Mouse (Mus musculus): ENCODE data around the gene Adamts17. TPM values are rescaled to one million over a fixed set of nuclear protein-coding genes. Genes with fewer than 3 reads are reported as not detected.
A peak's percentile ranks its signal among the peaks of the same experiment; 100 is the strongest.

Gene Adamts17
- total RNA-seq (2021) = 10 to 100 TPM; 25.8 to 33.4 TPM
- long read RNA-seq, partial matches to known transcripts = 2 of 4 reads
- long read RNA-seq, other reads (novel, unspliced or antisense) = 2 of 4 reads

DNA sequence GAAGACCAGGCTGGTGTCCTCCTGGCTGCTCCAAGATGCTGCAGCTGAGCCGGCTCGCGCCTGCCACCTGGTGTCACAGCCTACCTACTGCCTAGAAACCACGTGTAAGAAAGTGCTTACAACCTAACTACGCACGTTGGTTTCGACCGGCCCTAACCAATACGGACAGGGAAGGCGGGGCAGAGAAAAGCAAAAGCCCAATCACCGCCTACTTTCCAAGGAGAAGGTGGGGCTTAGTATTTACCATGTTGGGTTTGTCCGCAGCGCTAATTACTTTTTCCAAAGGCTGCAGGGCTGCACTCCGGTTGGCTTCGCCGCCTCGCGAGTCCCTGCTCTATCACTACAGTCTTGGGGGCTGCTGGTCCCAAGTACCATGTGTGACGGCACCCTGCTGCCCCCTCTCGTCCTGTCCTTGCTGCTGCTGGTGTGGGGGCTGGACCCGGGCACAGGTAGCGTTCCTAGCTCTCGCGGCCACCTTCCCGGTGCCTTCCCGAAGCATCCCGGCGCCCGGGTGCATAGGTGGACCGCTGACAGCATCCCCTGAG, at the start of gene Adamts17:
TSS of gene Adamts17 (plus strand) at position 273 of the 545 bp plus-strand sequence.
- DNase-seq (ENCODE audit: low spot score in 2 of 2) = peak; percentile 94 to 96

- no peak for DNase-seq (ENCODE audit: low spot score in 2 of 2)
Measured at GRCm38 (mm10) chr7:66789860-66790748, 49.4 kb upstream of the Adamts17 start.

- no peak for DNase-seq (ENCODE audit: low spot score in 2 of 2)
Measured at GRCm38 (mm10) chr7:66791022-66791421, 48.5 kb upstream of the Adamts17 start.

GRCm38 (mm10) chr7:66796909-66797308, 42.6 kb upstream of the Adamts17 start:
- no peak for DNase-seq (ENCODE audit: low spot score in 2 of 2)

GRCm38 (mm10) chr7:66797345-66797744, 42.2 kb upstream of the Adamts17 start:
- no peak for DNase-seq (ENCODE audit: low spot score in 2 of 2)

DNA sequence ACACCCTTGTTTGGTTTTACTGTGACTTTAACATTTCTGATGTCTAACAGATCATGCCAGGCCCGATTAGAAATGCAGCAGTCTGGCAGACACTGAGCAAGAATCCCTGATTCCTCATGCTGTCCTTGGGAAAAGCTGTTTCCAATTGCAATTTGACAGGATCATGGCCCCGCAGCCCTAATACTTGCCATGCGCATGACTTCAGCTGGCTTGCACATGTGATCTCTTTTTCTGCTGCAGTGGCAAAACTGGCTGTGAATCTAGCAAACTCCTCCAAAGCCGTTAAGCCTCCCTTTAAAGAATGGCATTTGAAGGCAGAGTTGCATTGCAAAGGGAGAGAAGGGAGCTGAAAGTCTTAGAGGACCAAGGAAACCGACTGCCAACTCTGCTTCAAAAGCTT, 40.7 kb upstream of the Adamts17 start:
- DNase-seq (ENCODE audit: low spot score in 2 of 2) = no peak

- no peak for DNase-seq (ENCODE audit: low spot score in 2 of 2)
Measured at GRCm38 (mm10) chr7:66800784-66801183, 38.8 kb upstream of the Adamts17 start.

GRCm38 (mm10) chr7:66801785-66802184, 37.8 kb upstream of the Adamts17 start:
- peak in 1 of 2 experiments; percentile 13 for DNase-seq (ENCODE audit: low spot score in 2 of 2)

GRCm38 (mm10) chr7:66803798-66804197, 35.7 kb upstream of the Adamts17 start:
- DNase-seq (ENCODE audit: low spot score in 2 of 2) = no peak

DNA sequence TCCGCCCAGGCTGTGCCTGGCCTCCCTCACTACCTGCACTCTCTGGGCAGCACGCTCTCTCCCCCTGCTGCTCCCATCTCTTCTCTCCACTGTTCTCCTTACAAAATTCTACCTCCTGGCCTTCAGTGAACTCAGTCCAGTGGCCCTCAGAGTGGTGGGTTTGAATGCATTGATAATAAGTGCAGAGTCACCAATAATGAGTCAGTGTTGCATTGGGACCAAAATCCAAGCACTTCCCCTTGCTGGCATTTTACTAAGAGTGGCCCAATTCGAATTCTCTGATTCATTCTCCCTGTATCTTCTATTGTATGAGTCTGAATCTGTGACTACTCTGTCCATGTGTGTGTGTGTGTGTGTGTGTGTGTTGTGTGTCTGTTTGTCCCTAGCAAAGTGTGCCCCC, 32.7 kb upstream of the Adamts17 start:
- no peak for DNase-seq (ENCODE audit: low spot score in 2 of 2)

DNA sequence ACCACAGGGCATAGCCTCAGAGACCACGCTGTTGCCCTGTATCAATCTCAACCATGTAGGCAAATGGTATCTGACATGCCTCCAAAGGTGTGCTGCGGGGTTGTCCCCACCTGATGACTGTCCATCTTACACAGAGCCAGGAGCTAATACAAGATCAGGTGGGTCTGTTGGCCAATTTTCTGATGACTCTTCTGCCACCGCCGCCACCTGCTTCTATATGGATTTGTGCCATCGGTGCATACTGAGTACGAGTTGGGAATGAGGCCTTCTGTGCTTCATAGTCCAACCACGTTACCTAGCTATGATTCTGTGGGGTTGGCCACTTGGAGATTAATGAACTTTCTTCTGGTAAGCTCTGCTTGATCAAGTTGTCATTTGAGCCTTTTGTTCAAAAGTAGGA, 29.1 kb upstream of the Adamts17 start:
- no peak for DNase-seq (ENCODE audit: low spot score in 2 of 2)

- no peak for DNase-seq (ENCODE audit: low spot score in 2 of 2)
Measured at GRCm38 (mm10) chr7:66811294-66811693, 28.2 kb upstream of the Adamts17 start.

- DNase-seq (ENCODE audit: low spot score in 2 of 2) = no peak
Measured at GRCm38 (mm10) chr7:66812289-66812688, 27.2 kb upstream of the Adamts17 start.

GRCm38 (mm10) chr7:66812737-66813136, 26.8 kb upstream of the Adamts17 start:
- no peak for DNase-seq (ENCODE audit: low spot score in 2 of 2)

GRCm38 (mm10) chr7:66813172-66813571, 26.4 kb upstream of the Adamts17 start:
- DNase-seq (ENCODE audit: low spot score in 2 of 2) = no peak

- DNase-seq (ENCODE audit: low spot score in 2 of 2) = no peak
Measured at GRCm38 (mm10) chr7:66815526-66815925, 24.0 kb upstream of the Adamts17 start.

- peak; percentile 58 to 71 for DNase-seq (ENCODE audit: low spot score in 2 of 2)
Measured at GRCm38 (mm10) chr7:66820034-66820433, 19.5 kb upstream of the Adamts17 start.

- no peak for DNase-seq (ENCODE audit: low spot score in 2 of 2)
Measured at GRCm38 (mm10) chr7:66830803-66831202, 8.7 kb upstream of the Adamts17 start.

DNA sequence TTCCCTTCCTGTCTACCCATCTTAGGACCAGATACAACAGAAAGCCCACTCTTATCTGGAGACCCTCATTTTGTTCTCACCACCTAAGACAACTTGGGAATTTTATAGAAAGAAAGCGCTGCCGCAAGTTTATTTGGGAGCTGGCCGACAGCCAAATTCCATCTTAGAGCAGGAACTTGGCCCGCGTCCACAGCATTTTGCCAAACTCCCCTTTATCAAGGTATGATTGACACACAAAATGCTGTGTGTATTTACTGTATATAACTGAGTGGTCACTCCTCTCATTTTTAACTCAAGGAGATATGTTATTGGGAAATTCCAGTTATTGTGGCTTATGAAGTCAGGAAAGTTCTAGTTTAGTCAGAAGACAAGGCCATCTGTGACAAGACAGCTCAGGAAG, 8.2 kb upstream of the Adamts17 start:
- DNase-seq (ENCODE audit: low spot score in 2 of 2) = no peak

DNA sequence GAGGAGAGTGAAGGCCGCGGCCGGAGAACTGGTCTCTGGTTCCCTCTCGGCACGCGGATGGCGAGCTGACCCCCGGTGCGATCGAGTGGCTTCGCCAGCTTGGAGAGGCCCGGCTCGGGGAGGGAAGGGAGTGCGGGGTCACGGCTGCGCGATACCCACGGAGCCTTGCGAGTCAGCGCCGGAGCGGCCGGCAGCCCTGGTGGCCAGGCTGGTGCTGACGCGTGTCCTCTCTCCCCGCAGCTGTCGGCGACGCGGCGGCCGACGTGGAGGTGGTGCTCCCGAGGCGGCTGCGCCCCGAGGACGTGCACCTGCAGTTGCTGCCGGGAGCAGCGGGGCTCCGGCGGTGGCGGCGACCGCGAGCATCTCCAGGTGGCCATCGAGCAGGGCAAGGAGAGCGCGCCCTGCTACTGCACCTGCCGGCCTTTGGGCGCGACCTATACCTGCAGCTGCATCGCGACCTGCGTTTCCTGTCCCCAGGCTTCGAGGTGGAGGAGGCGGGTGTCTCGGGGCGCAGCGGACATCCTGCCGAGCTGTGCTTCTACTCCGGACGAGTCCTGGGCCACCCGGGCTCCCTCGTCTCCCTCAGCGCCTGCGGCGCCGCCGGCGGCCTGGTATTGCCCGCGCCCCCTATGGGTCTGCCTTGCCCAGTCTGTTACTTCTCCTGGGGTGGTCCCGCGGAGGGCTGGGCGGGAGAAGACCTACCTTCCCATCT, 629 bp downstream of the Adamts17 start:
- DNase-seq (ENCODE audit: low spot score in 2 of 2) = peak; percentile 58 to 64

GRCm38 (mm10) chr7:66841165-66841564, 1.6 kb downstream of the Adamts17 start:
- peak; percentile 35 to 50 for DNase-seq (ENCODE audit: low spot score in 2 of 2)

- DNase-seq (ENCODE audit: low spot score in 2 of 2) = peak; percentile 90 to 92
Measured at GRCm38 (mm10) chr7:66842021-66842420, 2.5 kb downstream of the Adamts17 start.
